Mouse (Mus musculus) lung, embryonic 14.5 days (tissue): ENCODE data around the gene Gm28053. TPM values are rescaled to one million over a fixed set of nuclear protein-coding genes. Genes with fewer than 3 reads are reported as not detected.

Experiments
- ATAC-seq: fragments of 200-750 bp; cut with Nextera tagmentation; 2 replicates; pipeline ENCODE4 v1.8.0; 2017; ENCODE audit warnings: mild to moderate bottlenecking, moderate TSS enrichment, moderate library complexity; ENCODE audit not compliant: insufficient read depth
- DNase-seq: peaks from one replicate; pipeline ENCODE4 v3.0.0-alpha.2; 2015
- H3K27ac ChIP-seq: fragments of 300-500 bp; sonication (generic); 2 replicates; pipeline ENCODE4 v1.5.1; 2014; ENCODE audit warnings: low read depth, mild to moderate bottlenecking, moderate library complexity
- H3K27me3 ChIP-seq: fragments of 300-500 bp; sonication (generic); 2 replicates; pipeline ENCODE4 v1.6.1; 2014; ENCODE audit warnings: low read length, control low read depth; ENCODE audit not compliant: insufficient read depth
- H3K36me3 ChIP-seq: fragments of 300-500 bp; sonication (generic); 2 replicates; pipeline ENCODE4 v1.6.1; 2014; ENCODE audit warnings: control low read depth; ENCODE audit not compliant: insufficient read depth
- H3K4me1 ChIP-seq: fragments of 300-500 bp; sonication (generic); 2 replicates; pipeline ENCODE4 v1.6.1; 2014; ENCODE audit warnings: antibody characterized with exemption, control low read depth; ENCODE audit not compliant: insufficient read depth
- H3K4me2 ChIP-seq: fragments of 300-500 bp; sonication (generic); 2 replicates; pipeline ENCODE4 v1.6.1; 2014; ENCODE audit warnings: mild to moderate bottlenecking
- H3K4me3 ChIP-seq: fragments of 300-500 bp; sonication (generic); 2 replicates; pipeline ENCODE4 v1.5.1; 2014; ENCODE audit warnings: low read depth, low read length
- H3K9ac ChIP-seq: fragments of 300-500 bp; sonication (generic); 2 replicates; pipeline ENCODE4 v1.6.1; 2014
- H3K9me3 ChIP-seq: fragments of 300-500 bp; sonication (generic); 2 replicates; pipeline ENCODE4 v1.6.1; 2016; ENCODE audit warnings: low read depth, low read length, control low read depth
- CTCF ChIP-seq: IDR thresholded peaks from 2 replicates; pipeline ENCODE4 v1.5.1; 2016; ENCODE audit warnings: antibody characterized with exemption, low read depth
- WGBS: fragments of 180-500 bp; shearing (Covaris S2); extraction: QIAGEN DNeasy Blood & Tissue Kit; methylation state at CpG from one replicate; pipeline ENCODE4 v1.1.7; 2014; 5-methylcytosine and 5-hydroxymethylcytosine counted together
- polyA plus RNA-seq: library from polyadenylated mRNA; unstranded; fragments of >200 nt; fragmentation: Nextera tagmentation; extraction: Ambion mirVana; gene quantifications from 2 replicates; pipeline ENCODE4 v1.2.1, GENCODE M21; 2014

Gene Gm28053
- polyA plus RNA-seq, 1 experiment from 2014 or later = 3.8 TPM

GRCm38 (mm10) chr6:48785189-48785588, 66.8 kb downstream of the Gm28053 start:
- Histone ChIP-seq H3K4me3 (no peak overlapping the region), H3K4me1 (peaks cover 17% of the 10 kb centered on the region), H3K36me3 (no peaks in the 10 kb centered on the region), H3K27ac (peak overlapping the region; percentile 8; the same call in 1 of the 2 replicates), H3K27me3 (no peaks in the 10 kb centered on the region), H3K9ac (no peak overlapping the region), H3K9me3 (no peaks in the 10 kb centered on the region; the same call in 1 of the 2 replicates), H3K4me2 (no peak overlapping the region)
- DNase-seq (peak; percentile 88), ATAC-seq (peak; percentile 65)
- TF ChIP-seq CTCF = no peak
- 37% methylated on average over 1 of the region's 1 CpGs for WGBS

GRCm38 (mm10) chr6:48785601-48786000, 67.2 kb downstream of the Gm28053 start:
- Histone ChIP-seq H3K9ac (no peak overlapping the region), H3K36me3 (no peaks in the 10 kb centered on the region), H3K27ac (peak overlapping the region; percentile 8; the same call in 1 of the 2 replicates), H3K9me3 (no peaks in the 10 kb centered on the region; the same call in 1 of the 2 replicates), H3K27me3 (no peaks in the 10 kb centered on the region), H3K4me3 (no peak overlapping the region), H3K4me1 (peaks cover 17% of the 10 kb centered on the region), H3K4me2 (no peak overlapping the region)
- no peak for ATAC-seq
- WGBS = 53% methylated on average over 2 of the region's 2 CpGs
- DNase-seq = peak; percentile 49
- TF ChIP-seq CTCF = no peak

- Histone ChIP-seq H3K9ac (no peak overlapping the region), H3K27me3 (no peaks in the 10 kb centered on the region), H3K4me1 (peaks cover 17% of the 10 kb centered on the region), H3K4me2 (no peak overlapping the region), H3K36me3 (no peaks in the 10 kb centered on the region), H3K9me3 (no peaks in the 10 kb centered on the region), H3K27ac (no peak overlapping the region), H3K4me3 (no peak overlapping the region)
- WGBS = 69% methylated on average over 2 of the region's 2 CpGs
- no peak for ATAC-seq
- DNase-seq = no peak
- no peak for TF ChIP-seq CTCF
These were observed 69.5 kb downstream of the Gm28053 start for GRCm38 (mm10) chr6:48787867-48788266.

GRCm38 (mm10) chr6:48801897-48802296, 83.5 kb downstream of the Gm28053 start:
- H3K9me3 ChIP-seq = no peaks in the 10 kb centered on the region
- DNase-seq (no peak), ATAC-seq (no peak)
- H3K36me3 ChIP-seq = no peaks in the 10 kb centered on the region
- H3K27me3 ChIP-seq = no peaks in the 10 kb centered on the region
- no peak overlapping the region for H3K9ac ChIP-seq
- H3K4me3 ChIP-seq = no peak overlapping the region
- WGBS = 76% methylated on average over 1 of the region's 1 CpGs
- H3K4me2 ChIP-seq = no peak overlapping the region
- H3K27ac ChIP-seq = no peak overlapping the region
- TF ChIP-seq CTCF = no peak
- H3K4me1 ChIP-seq = no peaks in the 10 kb centered on the region

Other genes with a start within 250 kb of the Gm28053 start
- 7.4 and 7.9 TPM in 2 replicates for gene Atp6v0e2, start 181.0 kb upstream of the Gm28053 start, polyA plus RNA-seq
- gene Lrrc61, start 163.8 kb upstream of the Gm28053 start, polyA plus RNA-seq = 5.4 and 7.8 TPM in 2 replicates
- 43.1 and 47.0 TPM in 2 replicates for gene Rarres2, start 145.8 kb upstream of the Gm28053 start, polyA plus RNA-seq
- gene Gm45021, start 129.0 kb upstream of the Gm28053 start, polyA plus RNA-seq = not detected in 2 replicates
- gene Repin1, start 124.7 kb upstream of the Gm28053 start, polyA plus RNA-seq = 30.3 and 31.5 TPM in 2 replicates
- gene Gm44965, start 124.7 kb upstream of the Gm28053 start, polyA plus RNA-seq = not detected in 2 replicates
- gene Zfp775, start 116.5 kb upstream of the Gm28053 start, polyA plus RNA-seq = 7.6 and 7.8 TPM in 2 replicates
- 0.34 and 0.49 TPM in 2 replicates for gene AI854703, start 91.8 kb upstream of the Gm28053 start, polyA plus RNA-seq
- gene Gimap8, start 71.4 kb upstream of the Gm28053 start, polyA plus RNA-seq = 1.3 and 1.5 TPM in 2 replicates
- 11.7 and 12.7 TPM in 2 replicates for gene Gimap9, start 42.5 kb upstream of the Gm28053 start, polyA plus RNA-seq
- gene Gimap4, start 34.1 kb upstream of the Gm28053 start, polyA plus RNA-seq = 25.6 and 27.8 TPM in 2 replicates
- gene Gimap6, start 10.4 kb upstream of the Gm28053 start, polyA plus RNA-seq = 38.0 and 38.5 TPM in 2 replicates
- not detected in 2 replicates for gene Gimap7, start within 50 bp of the Gm28053 start, polyA plus RNA-seq
- 35.3 and 37.2 TPM in 2 replicates for gene Gimap1, start 20.4 kb downstream of the Gm28053 start, polyA plus RNA-seq
- 20.7 and 21.7 TPM in 2 replicates for gene Gimap5, start 27.6 kb downstream of the Gm28053 start, polyA plus RNA-seq
- not detected in 2 replicates for gene Gimap3, start 52.2 kb downstream of the Gm28053 start, polyA plus RNA-seq
- gene Tmem176a, start 122.3 kb downstream of the Gm28053 start, polyA plus RNA-seq = 213 and 226 TPM in 2 replicates
- gene Tmem176b, start 122.9 kb downstream of the Gm28053 start, polyA plus RNA-seq = 387 and 409 TPM in 2 replicates
- gene Aoc1, start 154.3 kb downstream of the Gm28053 start, polyA plus RNA-seq = not detected in 2 replicates
- gene 1600015I10Rik, start 211.3 kb downstream of the Gm28053 start, polyA plus RNA-seq = not detected in 2 replicates